24 mouse cellular contexts compared by ENCODE assay signal in the genomic region with DNA sequence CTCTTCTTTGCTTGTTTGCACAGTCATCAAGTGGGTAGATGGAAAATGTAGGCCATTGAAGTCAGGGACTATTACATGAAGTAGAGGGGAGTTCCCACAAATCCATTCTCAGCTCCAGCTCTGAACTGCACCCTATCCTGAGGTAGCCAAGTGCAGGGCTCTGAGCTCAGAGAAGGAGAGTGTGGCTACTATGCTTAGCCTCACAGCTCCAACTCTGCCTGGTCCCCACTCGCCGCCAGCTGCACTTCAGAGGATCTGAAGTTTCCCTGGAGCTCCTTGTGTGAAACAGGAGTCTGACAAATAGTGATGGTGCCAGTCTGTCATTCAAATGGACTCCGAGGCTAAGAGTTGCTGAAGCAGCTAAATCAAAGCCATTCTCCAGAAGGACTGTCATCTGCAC. TPM values are rescaled to one million over a fixed set of nuclear protein-coding genes. Genes with fewer than 3 reads are reported as not detected.
DNase-seq lines count a peak whose midpoint lies in the region; ATAC-seq and TF ChIP-seq lines count a peak whose summit lies in the region.
"Had no signal": no experiment of that assay in that cellular context is flagged by ENCODE, and none has a peak within 500 bp of the region (broad histone marks: within the 10 kb centered on the region; RNA-seq: fewer than 3 reads in every experiment).

No protein-coding gene starts in this region.

- H3K27ac ChIP-seq in hindbrain, embryonic 15.5 days (replicated peaks) = 0 out of 2 replicates have a peak overlapping the region, but pooled peaks have one; percentile 2
- no peak overlapping the region for H3K27ac ChIP-seq in hindbrain, embryonic 10.5 days
- no peak overlapping the region for H3K27ac ChIP-seq in lung, embryonic 14.5 days (ENCODE audit: low read depth)
- H3K27ac ChIP-seq: embryonic facial prominence, embryonic 10.5 days; forebrain, embryonic 13.5 days had no signal

- H3K4me1 ChIP-seq in hindbrain, embryonic 15.5 days (replicated peaks) = no peaks in the 10 kb centered on the region
- no peaks in the 10 kb centered on the region for H3K4me1 ChIP-seq in hindbrain, embryonic 10.5 days (replicated peaks)
- no peaks in the 10 kb centered on the region for H3K4me1 ChIP-seq in lung, embryonic 14.5 days (ENCODE audit: insufficient read depth)
- H3K4me1 ChIP-seq: embryonic facial prominence, embryonic 10.5 days; forebrain, embryonic 13.5 days had no signal

- H3K9ac ChIP-seq in hindbrain, embryonic 15.5 days = no peak overlapping the region
- H3K9ac ChIP-seq in lung, embryonic 14.5 days = no peak overlapping the region
- H3K9ac ChIP-seq: forebrain, embryonic 13.5 days had no signal

- WGBS in hindbrain, embryonic 15.5 days = 50% methylated on average over 3 of the region's 3 CpGs
- 58% methylated on average over 3 of the region's 3 CpGs for WGBS in hindbrain, embryonic 10.5 days
- 59% methylated on average over 3 of the region's 3 CpGs for WGBS in lung, embryonic 14.5 days

- H3K27me3 ChIP-seq in hindbrain, embryonic 15.5 days = no peaks in the 10 kb centered on the region
- no peaks in the 10 kb centered on the region for H3K27me3 ChIP-seq in hindbrain, embryonic 10.5 days (ENCODE audit: insufficient read depth, poor library complexity, severe bottlenecking)
- H3K27me3 ChIP-seq in lung, embryonic 14.5 days (ENCODE audit: insufficient read depth, low read length) = no peaks in the 10 kb centered on the region
- H3K27me3 ChIP-seq: CH12.LX; forebrain, embryonic 13.5 days had no signal

- no peaks in the 10 kb centered on the region for H3K36me3 ChIP-seq in hindbrain, embryonic 15.5 days
- H3K36me3 ChIP-seq in hindbrain, embryonic 10.5 days = no peaks in the 10 kb centered on the region
- H3K36me3 ChIP-seq in lung, embryonic 14.5 days (ENCODE audit: insufficient read depth) = no peaks in the 10 kb centered on the region
- H3K36me3 ChIP-seq: embryonic facial prominence, embryonic 10.5 days had no signal

- ATAC-seq in frontal cortex, adult (ENCODE audit: low TSS enrichment) = peak; percentile 53
- peak; percentile 27; the same call in 1 of the 2 replicates for ATAC-seq in hindbrain, embryonic 15.5 days (ENCODE audit: low FRiP score, low read depth)
- ATAC-seq in lung, embryonic 14.5 days (ENCODE audit: insufficient read depth) = peak; percentile 31; the same call in 1 of the 2 replicates
- ATAC-seq: activated CD4-positive, CD25-positive, alpha-beta regulatory T cell, adult 4 months; forebrain, embryonic 13.5 days; intestine, embryonic 16.5 days; Patski had no signal

- no peak overlapping the region for H3K4me3 ChIP-seq in hindbrain, embryonic 15.5 days
- H3K4me3 ChIP-seq in hindbrain, embryonic 10.5 days = no peak overlapping the region
- H3K4me3 ChIP-seq in lung, embryonic 14.5 days (ENCODE audit: low read depth, low read length) = no peak overlapping the region
- H3K4me3 ChIP-seq: embryonic facial prominence, embryonic 10.5 days; forebrain, embryonic 13.5 days had no signal

- H3K4me2 ChIP-seq in hindbrain, embryonic 15.5 days = no peak overlapping the region
- H3K4me2 ChIP-seq in lung, embryonic 14.5 days = no peak overlapping the region
- H3K4me2 ChIP-seq: forebrain, embryonic 13.5 days had no signal

- no peaks in the 10 kb centered on the region for H3K9me3 ChIP-seq in hindbrain, embryonic 15.5 days
- H3K9me3 ChIP-seq in hindbrain, embryonic 10.5 days = no peaks in the 10 kb centered on the region
- no peaks in the 10 kb centered on the region for H3K9me3 ChIP-seq in lung, embryonic 14.5 days (ENCODE audit: low read depth, low read length)
- H3K9me3 ChIP-seq: embryonic facial prominence, embryonic 10.5 days; forebrain, embryonic 13.5 days had no signal

- DNase-seq in frontal cortex, postnatal 25 days (ENCODE audit: low spot score in 2 of 2) = no peak
- no peak for DNase-seq in hindbrain, embryonic 10.5 days (ENCODE audit: low spot score)
- no peak for DNase-seq in lung, embryonic 14.5 days
- DNase-seq in lung, postnatal 14 days = no peak
- DNase-seq in retina, postnatal 1 day = peak; percentile 2
- no peak for DNase-seq in retina, embryonic 14.5 days (ENCODE audit: low spot score)
- DNase-seq: adrenal gland, adult 2 months; adrenal gland, postnatal 25 days; cerebellum, adult 2 months; cerebellum, postnatal 10 days; gastrocnemius, postnatal 25 days; heart, adult 11 months; heart, postnatal 14 days; kidney, adult 2 months had no signal

- no peak for TF ChIP-seq CTCF in lung, embryonic 14.5 days (IDR thresholded peaks at IDR 0.05; ENCODE audit: low read depth)

RNA-seq across cellular contexts. Expression of gene Gm11096, which starts 13.7 kb away (rescaled TPM):
- not detected in 2 replicates for polyA plus RNA-seq in hindbrain, embryonic 15.5 days (2015; fragmentation: Nextera tagmentation; extraction: Ambion mirVana)
- not detected in 2 replicates for polyA plus RNA-seq in hindbrain, embryonic 10.5 days (2016; fragmentation: Nextera tagmentation; extraction: Ambion mirVana)
- not detected in 2 replicates for polyA plus RNA-seq in lung, embryonic 14.5 days (2014; fragmentation: Nextera tagmentation; extraction: Ambion mirVana)
- polyA plus RNA-seq: activated CD4-positive, CD25-positive, alpha-beta regulatory T cell, adult 4 months; adrenal gland, adult 2 months; cerebellum, adult 2 months; embryonic facial prominence, embryonic 10.5 days; embryonic facial prominence, embryonic 14.5 days; forebrain, embryonic 13.5 days; heart, embryonic 14.5 days; intestine, embryonic 16.5 days; kidney, adult 2 months; Patski had no signal
